Mouse (Mus musculus): ENCODE data around the gene Coro7. TPM values are rescaled to one million over a fixed set of nuclear protein-coding genes. Genes with fewer than 3 reads are reported as not detected.

Gene Coro7
- polyA plus RNA-seq, 1 experiment: 17.2 TPM

DNA sequence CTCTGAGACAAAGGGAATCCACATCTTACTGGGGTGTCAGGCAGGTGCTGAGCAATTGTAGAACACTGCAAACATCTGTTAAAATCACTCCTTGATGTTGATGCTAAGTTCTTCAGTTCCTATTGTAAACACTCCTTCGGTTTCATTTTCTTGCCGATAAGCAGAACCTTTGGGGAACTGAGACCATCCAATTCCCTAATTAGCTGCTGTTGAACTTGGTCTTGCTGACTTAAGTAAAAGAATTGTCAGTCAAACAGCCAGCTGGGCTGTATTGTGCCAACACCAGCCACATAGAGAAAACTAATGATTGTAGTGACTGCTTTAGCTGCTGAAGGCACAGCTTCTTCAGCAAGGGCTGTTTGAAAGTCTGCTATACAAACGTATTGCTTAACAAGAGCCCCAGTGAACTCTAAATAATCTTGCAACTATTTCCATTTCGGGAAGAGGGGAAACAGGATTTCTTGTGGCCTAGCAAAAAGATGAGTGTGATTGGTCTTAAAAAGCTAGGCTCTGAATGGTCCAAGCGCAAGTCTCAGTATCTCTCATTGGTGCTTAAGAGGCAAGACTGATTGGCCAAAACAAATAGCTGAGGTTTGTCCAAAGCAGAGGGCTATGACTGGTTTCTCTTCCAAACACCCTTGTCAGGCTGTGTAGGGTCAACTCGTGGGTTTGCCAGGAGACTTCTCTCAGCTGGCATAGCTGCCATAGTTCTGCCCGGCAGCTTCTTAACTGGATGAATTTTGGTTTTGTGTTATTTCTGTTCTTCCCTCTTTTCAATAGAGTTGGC is 42.7 kb upstream of the Coro7 start:
- Histone ChIP-seq H3K4me3 (ENCODE audit: control insufficient read depth, low read depth, low read length) (no peak overlapping the region), H3K27me3 (ENCODE audit: control insufficient read depth, insufficient read depth, low read length) (no peaks in the 10 kb centered on the region), H3K27ac (ENCODE audit: control insufficient read depth, insufficient read depth, low read depth, low read length) (no peak overlapping the region), H3K36me3 (ENCODE audit: control insufficient read depth, insufficient read depth, low read length) (no peaks in the 10 kb centered on the region), H3K4me1 (ENCODE audit: control insufficient read depth, insufficient read depth, low read length) (peaks cover 6% of the 10 kb centered on the region)
- TF ChIP-seq CTCF (IDR thresholded peaks at IDR 0.05; ENCODE audit: control insufficient read depth, insufficient read depth, insufficient replicate concordance, low read depth, low read length) (no peak), POLR2A (IDR thresholded peaks at IDR 0.05; ENCODE audit: control insufficient read depth, low read depth, low read length) (no peak)

- no peak within 1 kb of the TSS for H3K27ac ChIP-seq (ENCODE audit: control insufficient read depth, insufficient read depth, low read depth, low read length)
- no peaks in the 10 kb centered on the region for H3K36me3 ChIP-seq (ENCODE audit: control insufficient read depth, insufficient read depth, low read length)
- H3K27me3 ChIP-seq (ENCODE audit: control insufficient read depth, insufficient read depth, low read length): no peaks in the 10 kb centered on the region
- peak within 1 kb of the TSS; percentile 83 for H3K4me3 ChIP-seq (ENCODE audit: control insufficient read depth, low read depth, low read length)
- no peak for TF ChIP-seq POLR2A (IDR thresholded peaks at IDR 0.05; ENCODE audit: control insufficient read depth, low read depth, low read length)
- TF ChIP-seq CTCF (IDR thresholded peaks at IDR 0.05; ENCODE audit: control insufficient read depth, insufficient read depth, insufficient replicate concordance, low read depth, low read length): no peak
- peaks cover 5% of the 10 kb centered on the region for H3K4me1 ChIP-seq (ENCODE audit: control insufficient read depth, insufficient read depth, low read length)
Measured at GRCm38 (mm10) chr16:4718753-4719518, 39.4 kb upstream of the Coro7 start, which contains the start of gene Nmral1. Gene Nmral1, minus strand, starts transcription at chr16:4719356.

DNA sequence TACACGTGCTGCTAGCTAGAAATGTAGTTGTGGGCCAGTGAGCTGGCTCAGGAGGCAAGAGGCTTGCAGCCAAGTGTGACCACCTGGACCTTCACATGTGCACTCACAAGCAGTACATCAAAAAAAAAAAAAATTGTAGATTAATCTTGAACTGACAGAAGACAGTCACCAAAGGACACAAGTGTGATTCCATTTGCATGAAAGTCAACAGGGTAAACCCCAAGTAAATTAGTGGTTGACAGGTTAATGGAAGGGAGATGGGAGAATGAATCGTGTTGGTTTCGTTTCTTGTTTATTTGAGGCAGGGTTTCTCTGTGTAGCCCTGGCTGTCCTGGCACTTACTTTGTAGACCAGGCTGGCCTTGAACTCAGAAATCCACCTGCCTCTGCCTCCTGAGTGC is 38.3 kb upstream of the Coro7 start:
- H3K27me3 ChIP-seq (ENCODE audit: control insufficient read depth, insufficient read depth, low read length): no peaks in the 10 kb centered on the region
- H3K4me1 ChIP-seq (ENCODE audit: control insufficient read depth, insufficient read depth, low read length): peaks cover 5% of the 10 kb centered on the region
- no peak overlapping the region for H3K27ac ChIP-seq (ENCODE audit: control insufficient read depth, insufficient read depth, low read depth, low read length)
- H3K36me3 ChIP-seq (ENCODE audit: control insufficient read depth, insufficient read depth, low read length): no peaks in the 10 kb centered on the region
- TF ChIP-seq CTCF (IDR thresholded peaks at IDR 0.05; ENCODE audit: control insufficient read depth, insufficient read depth, insufficient replicate concordance, low read depth, low read length) (no peak), POLR2A (IDR thresholded peaks at IDR 0.05; ENCODE audit: control insufficient read depth, low read depth, low read length) (no peak)
- no peak overlapping the region for H3K4me3 ChIP-seq (ENCODE audit: control insufficient read depth, low read depth, low read length)

GRCm38 (mm10) chr16:4713861-4714710 is 34.5 kb upstream of the Coro7 start:
- peaks cover 5% of the 10 kb centered on the region for H3K4me1 ChIP-seq (ENCODE audit: control insufficient read depth, insufficient read depth, low read length)
- no peak overlapping the region for H3K4me3 ChIP-seq (ENCODE audit: control insufficient read depth, low read depth, low read length)
- H3K36me3 ChIP-seq (ENCODE audit: control insufficient read depth, insufficient read depth, low read length): no peaks in the 10 kb centered on the region
- no peaks in the 10 kb centered on the region for H3K27me3 ChIP-seq (ENCODE audit: control insufficient read depth, insufficient read depth, low read length)
- no peak overlapping the region for H3K27ac ChIP-seq (ENCODE audit: control insufficient read depth, insufficient read depth, low read depth, low read length)
- TF ChIP-seq CTCF (IDR thresholded peaks at IDR 0.05; ENCODE audit: control insufficient read depth, insufficient read depth, insufficient replicate concordance, low read depth, low read length) (no peak), POLR2A (IDR thresholded peaks at IDR 0.05; ENCODE audit: control insufficient read depth, low read depth, low read length) (no peak)

DNA sequence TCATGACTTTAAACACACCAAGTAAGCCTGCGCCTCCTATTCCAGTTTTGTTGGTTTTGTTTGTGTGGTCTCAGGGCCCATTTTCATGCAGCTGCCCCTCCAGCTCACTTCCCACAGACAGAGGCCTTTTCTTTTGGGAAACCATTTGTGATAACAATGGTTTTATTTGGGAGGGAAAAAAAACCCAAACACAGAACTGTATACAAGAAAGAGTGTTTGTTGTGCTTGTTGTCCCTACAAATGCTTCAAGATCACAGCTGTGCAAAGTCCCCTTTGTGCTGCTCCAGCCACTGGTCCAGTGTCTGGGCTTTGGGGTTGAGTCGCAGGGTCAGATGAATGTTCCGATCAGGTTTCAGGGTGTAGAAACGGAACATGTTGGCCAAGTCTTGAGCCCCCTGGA is 31.6 kb upstream of the Coro7 start:
- no peaks in the 10 kb centered on the region for H3K27me3 ChIP-seq (ENCODE audit: control insufficient read depth, insufficient read depth, low read length)
- TF ChIP-seq POLR2A (IDR thresholded peaks at IDR 0.05; ENCODE audit: control insufficient read depth, low read depth, low read length) (no peak), CTCF (IDR thresholded peaks at IDR 0.05; ENCODE audit: control insufficient read depth, insufficient read depth, insufficient replicate concordance, low read depth, low read length) (no peak)
- H3K4me1 ChIP-seq (ENCODE audit: control insufficient read depth, insufficient read depth, low read length): no peaks in the 10 kb centered on the region
- H3K27ac ChIP-seq (ENCODE audit: control insufficient read depth, insufficient read depth, low read depth, low read length): no peak overlapping the region
- no peak overlapping the region for H3K4me3 ChIP-seq (ENCODE audit: control insufficient read depth, low read depth, low read length)
- H3K36me3 ChIP-seq (ENCODE audit: control insufficient read depth, insufficient read depth, low read length): peaks cover 1% of the 10 kb centered on the region; the same call in 1 of the 2 replicates

GRCm38 (mm10) chr16:4705541-4705940 is 26.0 kb upstream of the Coro7 start:
- no peaks in the 10 kb centered on the region for H3K27me3 ChIP-seq (ENCODE audit: control insufficient read depth, insufficient read depth, low read length)

More at GRCm38 (mm10) chr16:4705541-4705940, 26.0 kb upstream of the Coro7 start:
- Histone ChIP-seq H3K27ac (ENCODE audit: control insufficient read depth, insufficient read depth, low read depth, low read length) (no peak overlapping the region), H3K4me1 (ENCODE audit: control insufficient read depth, insufficient read depth, low read length) (no peaks in the 10 kb centered on the region), H3K4me3 (ENCODE audit: control insufficient read depth, low read depth, low read length) (no peak overlapping the region), H3K36me3 (ENCODE audit: control insufficient read depth, insufficient read depth, low read length) (peaks cover 5% of the 10 kb centered on the region)
- no peak for TF ChIP-seq POLR2A (IDR thresholded peaks at IDR 0.05; ENCODE audit: control insufficient read depth, low read depth, low read length)
- TF ChIP-seq CTCF (IDR thresholded peaks at IDR 0.05; ENCODE audit: control insufficient read depth, insufficient read depth, insufficient replicate concordance, low read depth, low read length): no peak
